Mouse (Mus musculus): ENCODE measurements around the gene Ephb2.

The Ephb2 gene

GRCm38 (mm10) chr4:136838026-136838425, 2.2 kb upstream of the Ephb2 start:
- in situ Hi-C loops (cut with MboI, MseI) = no loop called here

DNA sequence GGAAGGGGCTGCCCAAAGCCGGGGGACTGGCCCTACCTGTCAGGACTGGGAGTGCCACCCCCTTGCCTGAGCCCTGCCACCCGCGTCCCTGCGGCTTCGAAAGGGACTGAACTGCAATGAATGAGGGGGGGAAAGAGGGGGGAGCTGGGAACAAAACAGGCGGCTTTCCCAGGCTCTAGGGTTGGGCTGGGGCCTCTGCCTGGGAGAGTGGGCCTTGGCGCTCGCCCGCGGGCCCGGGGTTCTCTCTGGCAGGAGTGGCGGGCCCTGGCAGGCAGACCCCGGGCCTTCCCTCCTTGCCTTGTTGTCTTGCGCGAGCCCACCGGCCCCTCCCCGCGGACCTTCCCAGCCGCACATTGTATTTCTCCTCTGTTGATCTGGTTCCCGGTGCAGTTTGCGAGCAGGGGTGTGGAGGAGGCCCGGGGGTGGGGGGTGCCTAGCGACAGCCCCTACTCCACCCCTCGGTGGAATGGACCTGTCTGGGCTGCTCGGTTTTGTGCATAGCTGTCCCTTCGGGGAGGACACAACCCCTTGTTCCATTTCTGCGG, 671 bp upstream of the Ephb2 start:
- in situ Hi-C loops (cut with MboI, MseI) = no loop called here

DNA sequence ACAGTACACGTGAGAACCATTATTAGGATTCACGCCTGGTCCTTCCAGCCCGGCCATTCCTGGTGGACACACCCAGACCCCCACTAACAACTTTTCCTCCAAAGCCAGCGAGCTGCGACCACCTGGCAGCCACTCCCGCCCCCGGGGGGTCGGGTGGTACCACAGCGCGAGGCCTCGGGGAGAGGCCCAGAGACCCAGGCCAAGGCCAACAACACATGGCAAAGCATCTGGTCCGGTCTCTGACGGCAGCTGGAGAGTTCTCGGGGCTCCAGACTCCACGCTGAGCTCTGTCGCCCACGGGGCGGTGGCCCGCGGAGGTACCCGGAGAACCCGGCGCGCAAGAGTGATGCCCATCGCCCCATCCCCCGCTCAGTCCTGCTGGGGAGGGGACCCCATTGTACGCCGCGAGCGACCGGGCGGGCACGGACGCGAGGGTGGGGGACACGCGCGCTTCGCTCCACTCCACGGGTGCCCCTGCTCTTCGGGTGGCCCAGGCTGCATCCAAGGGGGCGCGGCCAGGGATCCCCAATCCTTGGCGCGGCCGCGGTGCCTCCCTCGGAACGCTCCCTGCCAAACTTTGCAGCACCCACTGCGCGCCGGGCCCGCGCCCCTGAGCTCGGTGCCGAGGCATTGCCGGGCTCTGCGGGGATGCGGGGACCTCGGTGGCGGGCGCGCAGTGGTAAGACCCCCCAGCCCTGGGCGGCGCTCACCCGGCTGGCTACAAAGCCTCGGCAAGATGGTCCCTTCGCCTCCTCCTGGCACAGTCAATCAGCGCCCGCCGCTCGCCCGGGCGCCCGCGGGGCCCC, 770 bp downstream of the Ephb2 start:
- in situ Hi-C loops (cut with MboI, MseI) = no loop called here

- in situ Hi-C loops (cut with MboI, MseI) = no loop called here
Measured at GRCm38 (mm10) chr4:136834439-136834814, 1.4 kb downstream of the Ephb2 start.

DNA sequence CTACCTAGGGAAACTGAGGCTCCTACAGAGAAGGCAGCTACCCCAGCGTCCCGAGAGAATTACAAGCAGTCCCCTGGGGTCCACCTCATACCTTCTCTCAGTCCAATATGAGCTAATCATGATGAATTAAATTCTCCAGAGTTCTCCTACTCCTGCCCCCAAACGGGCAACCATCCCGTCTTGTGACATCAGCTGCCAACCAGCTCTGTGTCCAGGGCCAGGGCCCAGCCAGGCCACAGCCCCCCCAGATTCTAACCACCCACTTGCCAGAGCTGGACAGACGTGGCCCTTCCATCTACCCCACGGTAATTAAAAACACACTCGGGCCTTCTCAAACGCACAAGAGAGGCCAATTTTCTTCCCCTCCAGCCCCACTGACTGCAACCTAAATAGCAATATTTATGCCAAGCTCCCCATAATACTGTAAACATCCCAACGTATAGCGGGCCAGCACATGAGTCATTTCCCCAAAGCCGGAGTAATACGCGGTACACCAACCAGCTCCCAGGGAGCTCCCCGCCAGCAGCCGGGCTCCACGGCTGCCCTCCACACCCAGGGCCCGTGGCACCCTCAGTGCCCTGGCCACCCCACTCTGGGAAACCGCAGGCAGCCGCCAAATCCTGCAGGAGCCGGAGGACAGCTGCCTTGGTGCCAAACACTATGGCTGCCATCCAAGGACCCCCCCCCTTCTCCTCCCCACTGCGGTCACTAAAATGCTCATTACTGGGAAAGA, 2.0 kb downstream of the Ephb2 start:
- in situ Hi-C loops (cut with MboI, MseI) = no loop called here

- in situ Hi-C loops (cut with MboI, MseI) = no loop called here
Measured at GRCm38 (mm10) chr4:136832559-136833232, 3.1 kb downstream of the Ephb2 start.

- in situ Hi-C loops (cut with MboI, MseI) = no loop called here
Measured at GRCm38 (mm10) chr4:136830272-136830823, 5.4 kb downstream of the Ephb2 start.

DNA sequence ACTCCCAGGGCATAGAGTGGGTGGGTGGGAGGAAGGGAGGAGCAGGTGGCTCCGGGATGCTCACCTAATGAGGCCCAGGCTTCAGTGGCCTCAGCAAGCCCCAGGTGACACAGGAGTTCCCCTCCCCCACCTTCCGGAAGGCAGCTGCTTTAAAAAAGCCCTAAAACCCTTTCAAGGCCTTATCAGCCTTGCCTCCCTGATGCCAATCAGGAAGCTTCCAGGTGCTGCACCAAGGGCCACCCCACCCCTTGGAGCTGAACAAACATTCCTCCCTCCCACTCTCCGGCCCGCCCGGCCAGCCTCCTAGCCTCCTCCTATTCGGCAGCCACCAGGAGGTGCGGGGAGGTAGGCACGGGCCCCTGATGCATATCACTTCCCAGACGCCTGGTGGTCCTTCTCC, 6.0 kb downstream of the Ephb2 start:
- in situ Hi-C loops (cut with MboI, MseI) = no loop called here

DNA sequence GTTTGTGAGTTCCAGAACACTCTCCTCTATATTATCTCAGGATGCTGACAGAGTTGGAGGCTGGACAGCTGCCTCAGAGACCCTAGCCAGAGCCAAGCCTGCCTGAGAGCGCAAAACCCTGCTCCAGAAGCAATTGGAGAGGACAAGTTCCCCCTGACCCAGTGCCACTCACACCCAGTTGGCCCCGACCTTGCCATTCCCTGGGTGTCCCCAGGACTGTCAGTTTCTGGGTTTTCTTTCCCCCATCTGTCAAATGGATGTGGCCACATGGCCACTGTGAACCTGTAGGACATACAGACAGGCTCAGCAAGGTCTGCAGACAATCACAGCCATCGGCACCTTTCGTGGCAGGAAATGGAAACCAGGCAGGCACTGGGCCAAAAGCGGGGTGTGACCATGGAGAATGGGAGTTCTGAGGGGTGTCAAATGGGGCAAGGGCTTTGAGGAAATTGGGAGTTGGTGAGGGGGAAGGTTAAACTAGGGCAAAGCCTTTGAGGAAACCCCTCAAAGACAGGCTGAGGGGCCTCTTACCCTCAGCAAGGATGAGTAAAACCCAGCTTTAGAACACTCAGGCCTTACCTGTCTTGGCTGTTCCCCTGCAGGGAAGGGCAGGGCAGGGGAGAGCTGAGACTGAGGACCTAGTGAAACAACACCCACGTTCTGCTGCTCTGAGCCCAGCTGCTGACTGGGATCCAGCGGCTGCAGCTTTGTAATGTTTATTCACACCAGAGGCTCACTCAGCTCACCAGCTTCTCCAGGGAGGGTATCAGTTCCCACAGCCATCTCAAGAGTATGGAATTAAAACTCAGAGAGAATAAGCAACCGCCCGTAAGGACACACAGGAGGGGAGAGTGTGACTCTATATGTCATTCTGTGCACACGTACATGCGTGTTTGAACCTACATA, 6.9 kb downstream of the Ephb2 start:
- in situ Hi-C loops (cut with MboI, MseI) = no loop called here

- in situ Hi-C loops (cut with MboI, MseI) = no loop called here
Measured at GRCm38 (mm10) chr4:136824935-136825552, 10.7 kb downstream of the Ephb2 start.

- in situ Hi-C loops (cut with MboI, MseI) = no loop called here
Measured at GRCm38 (mm10) chr4:136820069-136820522, 15.7 kb downstream of the Ephb2 start.

GRCm38 (mm10) chr4:136816701-136817100, 19.1 kb downstream of the Ephb2 start:
- in situ Hi-C loops (cut with MboI, MseI) = no loop called here

- in situ Hi-C loops (cut with MboI, MseI) = no loop called here
Measured at GRCm38 (mm10) chr4:136815364-136815763, 20.4 kb downstream of the Ephb2 start.

- in situ Hi-C loops (cut with MboI, MseI) = no loop called here
Measured at GRCm38 (mm10) chr4:136812543-136812942, 23.2 kb downstream of the Ephb2 start.

DNA sequence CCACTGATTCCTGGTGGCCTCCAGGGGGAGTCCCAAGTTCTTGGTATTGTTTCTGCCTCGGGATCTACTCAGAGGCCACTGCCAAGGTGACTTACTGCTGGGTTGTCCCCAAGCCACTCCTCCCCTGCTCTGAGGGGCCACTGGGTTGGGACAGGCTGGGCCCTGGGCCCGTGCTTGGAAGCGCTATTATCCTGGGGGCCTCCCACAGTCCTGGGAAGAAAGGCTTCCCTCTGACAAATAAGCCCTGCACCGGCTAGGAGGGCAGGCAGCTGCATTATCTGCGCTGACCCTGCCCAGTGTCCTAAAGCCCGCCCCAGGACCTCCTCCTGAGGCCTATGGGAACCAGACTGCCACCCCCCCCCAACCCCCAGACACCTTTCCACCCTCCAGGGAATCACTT, 24.2 kb downstream of the Ephb2 start:
- in situ Hi-C loops (cut with MboI, MseI) = no loop called here

- in situ Hi-C loops (cut with MboI, MseI) = no loop called here
Measured at GRCm38 (mm10) chr4:136808478-136808877, 27.3 kb downstream of the Ephb2 start.

- in situ Hi-C loops (cut with MboI, MseI) = no loop called here
Measured at GRCm38 (mm10) chr4:136807448-136808009, 28.3 kb downstream of the Ephb2 start.

DNA sequence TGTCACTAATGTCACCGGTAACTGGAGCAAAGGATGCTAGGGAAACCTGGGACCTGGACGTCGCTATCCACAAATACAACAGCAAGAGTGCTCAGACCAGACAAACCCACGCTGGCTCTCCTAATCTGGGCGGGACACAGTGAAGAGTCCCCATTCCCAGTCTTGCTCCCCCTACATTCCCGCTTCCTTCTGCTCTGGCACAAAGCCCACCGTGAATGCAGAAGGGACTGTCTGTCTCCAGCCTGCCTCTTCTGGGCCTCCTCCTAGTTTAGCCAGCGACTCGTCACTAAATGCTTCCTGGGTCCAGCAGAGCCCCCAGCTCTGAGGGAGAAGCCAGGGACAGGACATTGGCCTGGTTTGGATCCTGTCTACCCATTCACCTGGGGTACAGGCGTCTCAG, 29.5 kb downstream of the Ephb2 start:
- in situ Hi-C loops (cut with MboI, MseI) = no loop called here

- in situ Hi-C loops (cut with MboI, MseI) = no loop called here
Measured at GRCm38 (mm10) chr4:136804343-136804742, 31.4 kb downstream of the Ephb2 start.

GRCm38 (mm10) chr4:136802446-136802845, 33.3 kb downstream of the Ephb2 start:
- in situ Hi-C loops (cut with MboI, MseI) = no loop called here
